Mouse (Mus musculus) testis, adult 2 months (tissue): ENCODE data around the gene Ntn1.

ENCODE experiments used
- CTCF ChIP-seq: fragments of 200-500 bp; IDR thresholded peaks from 2 replicates; pipeline ENCODE4 v1.5.1; 2012; ENCODE audit warnings: low read depth, mild to moderate bottlenecking, inconsistent platforms, low read length, moderate library complexity; ENCODE audit not compliant: control insufficient read depth, insufficient read depth, insufficient replicate concordance
- POLR2A ChIP-seq: fragments of 200-500 bp; IDR thresholded peaks from 2 replicates; pipeline ENCODE4 v1.6.1; 2012; ENCODE audit warnings: low read depth, mild to moderate bottlenecking, inconsistent platforms, low read length, moderate library complexity; ENCODE audit not compliant: control insufficient read depth

GRCm38 (mm10) chr11:68215206-68215912 is 185.3 kb downstream of the Ntn1 start:
- TF ChIP-seq POLR2A (no peak), CTCF (no peak)
